Mouse (Mus musculus): ENCODE measurements at regions not wholly inside any gene's neighbourhood (a gene's known extent, or its start where the extent isn't known, plus 50 kb on each side); places are given as distances from the start of the nearest gene placed in this dataset.

- Histone ChIP-seq H3K4me3 (ENCODE audit: low read depth, low read length) (no peak overlapping the region), H3K36me3 (replicated peaks; ENCODE audit: control insufficient read depth, insufficient read depth, low read length) (no peaks in the 10 kb centered on the region), H3K27ac (ENCODE audit: low read depth) (no peak overlapping the region), H3K9ac (replicated peaks; ENCODE audit: low read depth, low read length) (no peak overlapping the region), H3K9me3 (replicated peaks; ENCODE audit: control insufficient read depth, low read length) (no peaks in the 10 kb centered on the region), H3K4me2 (ENCODE audit: low read depth, low read length) (no peak overlapping the region), H3K4me1 (ENCODE audit: control insufficient read depth, insufficient read depth) (no peaks in the 10 kb centered on the region), H3K27me3 (ENCODE audit: control insufficient read depth, insufficient read depth, low read length) (no peaks in the 10 kb centered on the region)
- WGBS: 50% methylated on average over 3 of the region's 3 CpGs
- DNase-seq (ENCODE audit: low spot score) (no peak), ATAC-seq (ENCODE audit: insufficient read depth, low read depth) (no peak)
- no peak for TF ChIP-seq EP300 (IDR thresholded peaks at IDR 0.05; ENCODE audit: low read depth)
- no peak for TF ChIP-seq CTCF (IDR thresholded peaks at IDR 0.05; ENCODE audit: low read depth)
Measured at GRCm38 (mm10) chr5:83741913-83742312, 386.9 kb upstream of the Tecrl start.

DNA sequence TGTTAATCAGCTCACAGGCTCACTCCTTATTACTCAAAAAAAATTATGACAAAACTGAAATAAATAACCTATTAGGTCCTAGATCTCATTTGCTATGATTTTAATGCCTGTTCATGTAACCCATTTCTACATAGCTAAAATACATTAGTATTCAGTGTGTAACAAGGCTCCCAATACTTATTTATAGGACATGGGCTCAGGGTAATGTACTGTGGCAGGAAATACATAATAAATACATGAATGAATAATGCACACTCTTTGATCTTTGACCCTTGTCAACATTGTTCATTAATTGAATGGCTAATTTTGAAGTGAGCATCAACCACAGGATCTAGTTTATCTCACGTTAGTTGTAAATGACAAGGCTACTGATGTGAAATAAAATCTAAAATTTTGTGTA, 340.4 kb upstream of the Tecrl start:
- H3K4me2 ChIP-seq (ENCODE audit: low read depth, low read length): no peak overlapping the region
- no peak for ATAC-seq (ENCODE audit: insufficient read depth, low read depth)
- no peaks in the 10 kb centered on the region for H3K9me3 ChIP-seq (replicated peaks; ENCODE audit: control insufficient read depth, low read length)
- no peak overlapping the region for H3K9ac ChIP-seq (replicated peaks; ENCODE audit: low read depth, low read length)
- WGBS: 60% methylated on average over 1 of the region's 1 CpGs
- no peak overlapping the region for H3K4me3 ChIP-seq (ENCODE audit: low read depth, low read length)
- H3K4me1 ChIP-seq (ENCODE audit: control insufficient read depth, insufficient read depth): no peaks in the 10 kb centered on the region
- H3K36me3 ChIP-seq (replicated peaks; ENCODE audit: control insufficient read depth, insufficient read depth, low read length): no peaks in the 10 kb centered on the region
- no peak for DNase-seq (ENCODE audit: low spot score)
- TF ChIP-seq EP300 (IDR thresholded peaks at IDR 0.05; ENCODE audit: low read depth) (no peak), CTCF (IDR thresholded peaks at IDR 0.05; ENCODE audit: low read depth) (no peak)
- no peak overlapping the region for H3K27ac ChIP-seq (ENCODE audit: low read depth)
- H3K27me3 ChIP-seq (ENCODE audit: control insufficient read depth, insufficient read depth, low read length): no peaks in the 10 kb centered on the region

DNA sequence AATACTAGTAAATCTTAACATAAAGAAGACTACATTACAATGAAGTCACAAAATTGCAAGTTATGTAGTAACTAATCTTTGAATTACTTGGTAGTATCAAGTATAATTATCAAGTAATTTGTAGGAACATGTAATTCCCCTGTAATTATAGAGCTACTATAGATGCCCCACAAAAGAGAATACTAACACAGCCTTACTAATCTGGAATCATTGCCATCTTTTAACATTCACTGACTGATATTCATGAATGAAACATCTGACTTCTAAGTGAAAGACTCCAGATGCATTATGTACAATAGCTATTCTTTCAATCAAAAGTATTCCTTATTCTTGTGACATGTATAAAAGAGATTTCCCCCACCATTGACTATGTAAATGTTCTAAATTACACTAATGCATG, 337.3 kb upstream of the Tecrl start:
- no peak for ATAC-seq (ENCODE audit: insufficient read depth, low read depth)

GRCm38 (mm10) chr5:83678373-83678772, 323.4 kb upstream of the Tecrl start:
- H3K27me3 ChIP-seq (ENCODE audit: control insufficient read depth, insufficient read depth, low read length): no peaks in the 10 kb centered on the region
- no peaks in the 10 kb centered on the region for H3K4me1 ChIP-seq (ENCODE audit: control insufficient read depth, insufficient read depth)
- H3K9me3 ChIP-seq (replicated peaks; ENCODE audit: control insufficient read depth, low read length): no peaks in the 10 kb centered on the region
- no peak overlapping the region for H3K4me2 ChIP-seq (ENCODE audit: low read depth, low read length)
- TF ChIP-seq EP300 (IDR thresholded peaks at IDR 0.05; ENCODE audit: low read depth): no peak
- TF ChIP-seq CTCF (IDR thresholded peaks at IDR 0.05; ENCODE audit: low read depth): no peak
- 65% methylated on average over 6 of the region's 6 CpGs for WGBS
- no peak overlapping the region for H3K27ac ChIP-seq (ENCODE audit: low read depth)
- no peak for DNase-seq (ENCODE audit: low spot score)
- ATAC-seq (ENCODE audit: insufficient read depth, low read depth): no peak
- H3K9ac ChIP-seq (replicated peaks; ENCODE audit: low read depth, low read length): no peak overlapping the region
- H3K4me3 ChIP-seq (ENCODE audit: low read depth, low read length): no peak overlapping the region
- H3K36me3 ChIP-seq (replicated peaks; ENCODE audit: control insufficient read depth, insufficient read depth, low read length): no peaks in the 10 kb centered on the region

More for the DNA sequence above, 337.3 kb upstream of the Tecrl start:
- no peak for TF ChIP-seq EP300 (IDR thresholded peaks at IDR 0.05; ENCODE audit: low read depth)
- no peak for TF ChIP-seq CTCF (IDR thresholded peaks at IDR 0.05; ENCODE audit: low read depth)
- no peaks in the 10 kb centered on the region for H3K27me3 ChIP-seq (ENCODE audit: control insufficient read depth, insufficient read depth, low read length)
- no peak overlapping the region for H3K27ac ChIP-seq (ENCODE audit: low read depth)
- no peaks in the 10 kb centered on the region for H3K4me1 ChIP-seq (ENCODE audit: control insufficient read depth, insufficient read depth)
- H3K9ac ChIP-seq (replicated peaks; ENCODE audit: low read depth, low read length): no peak overlapping the region
- H3K4me2 ChIP-seq (ENCODE audit: low read depth, low read length): no peak overlapping the region
- no peak for DNase-seq (ENCODE audit: low spot score)
- H3K9me3 ChIP-seq (replicated peaks; ENCODE audit: control insufficient read depth, low read length): no peaks in the 10 kb centered on the region
- H3K4me3 ChIP-seq (ENCODE audit: low read depth, low read length): no peak overlapping the region
- H3K36me3 ChIP-seq (replicated peaks; ENCODE audit: control insufficient read depth, insufficient read depth, low read length): no peaks in the 10 kb centered on the region

DNA sequence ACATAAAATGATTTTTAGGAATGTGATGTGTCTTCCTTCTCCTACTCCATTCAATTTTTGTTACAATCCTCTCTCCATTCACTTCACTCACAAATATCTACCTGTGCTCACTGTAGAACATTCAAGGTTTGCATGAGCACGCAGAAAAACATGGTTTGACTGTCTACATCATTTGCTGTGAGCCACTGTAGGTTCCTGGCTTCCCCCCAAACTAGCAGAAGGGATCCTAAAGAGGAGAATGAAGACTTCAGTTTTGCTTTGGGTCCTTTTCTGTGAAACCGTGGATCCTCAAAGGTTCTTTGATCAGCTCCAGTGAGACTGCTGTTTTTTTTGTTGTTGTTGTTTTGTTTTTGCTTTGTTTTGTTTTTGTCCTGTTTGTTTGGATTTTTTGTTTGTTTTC, 304.1 kb upstream of the Tecrl start:
- H3K4me3 ChIP-seq (ENCODE audit: low read depth, low read length): no peak overlapping the region
- no peak overlapping the region for H3K4me2 ChIP-seq (ENCODE audit: low read depth, low read length)
- H3K27me3 ChIP-seq (ENCODE audit: control insufficient read depth, insufficient read depth, low read length): no peaks in the 10 kb centered on the region
- no peaks in the 10 kb centered on the region for H3K4me1 ChIP-seq (ENCODE audit: control insufficient read depth, insufficient read depth)
- H3K27ac ChIP-seq (ENCODE audit: low read depth): no peak overlapping the region
- H3K36me3 ChIP-seq (replicated peaks; ENCODE audit: control insufficient read depth, insufficient read depth, low read length): no peaks in the 10 kb centered on the region
- 68% methylated on average over 2 of the region's 2 CpGs for WGBS
- DNase-seq (ENCODE audit: low spot score) (no peak), ATAC-seq (ENCODE audit: insufficient read depth, low read depth) (no peak)
- TF ChIP-seq CTCF (IDR thresholded peaks at IDR 0.05; ENCODE audit: low read depth): no peak
- TF ChIP-seq EP300 (IDR thresholded peaks at IDR 0.05; ENCODE audit: low read depth): no peak
- H3K9me3 ChIP-seq (replicated peaks; ENCODE audit: control insufficient read depth, low read length): no peaks in the 10 kb centered on the region
- no peak overlapping the region for H3K9ac ChIP-seq (replicated peaks; ENCODE audit: low read depth, low read length)

DNA sequence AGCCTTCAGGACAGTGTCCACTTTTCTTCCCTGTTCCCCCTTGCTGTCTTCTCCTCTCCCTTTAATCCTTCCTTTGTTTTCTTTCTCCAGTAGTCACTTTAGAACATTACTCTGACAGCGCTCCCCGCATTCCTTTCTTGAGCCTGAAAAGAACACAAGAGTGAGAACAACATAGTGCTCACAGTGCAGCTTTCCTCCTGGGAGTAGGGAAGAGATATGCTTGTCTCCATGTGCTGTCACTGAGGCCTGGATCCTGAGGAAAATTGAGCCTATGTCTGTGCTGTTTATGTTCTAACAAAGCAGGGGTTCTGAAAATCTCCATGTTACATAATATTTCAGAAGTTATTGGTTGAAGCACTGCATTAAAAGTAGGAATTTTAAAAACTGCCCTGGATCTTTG, 296.3 kb upstream of the Tecrl start:
- Histone ChIP-seq H3K4me2 (ENCODE audit: low read depth, low read length) (no peak overlapping the region), H3K4me3 (ENCODE audit: low read depth, low read length) (no peak overlapping the region), H3K27ac (ENCODE audit: low read depth) (no peak overlapping the region), H3K4me1 (ENCODE audit: control insufficient read depth, insufficient read depth) (no peaks in the 10 kb centered on the region), H3K27me3 (ENCODE audit: control insufficient read depth, insufficient read depth, low read length) (no peaks in the 10 kb centered on the region), H3K9me3 (replicated peaks; ENCODE audit: control insufficient read depth, low read length) (no peaks in the 10 kb centered on the region), H3K9ac (replicated peaks; ENCODE audit: low read depth, low read length) (no peak overlapping the region), H3K36me3 (replicated peaks; ENCODE audit: control insufficient read depth, insufficient read depth, low read length) (no peaks in the 10 kb centered on the region)
- TF ChIP-seq EP300 (IDR thresholded peaks at IDR 0.05; ENCODE audit: low read depth) (no peak), CTCF (IDR thresholded peaks at IDR 0.05; ENCODE audit: low read depth) (no peak)
- ATAC-seq (ENCODE audit: insufficient read depth, low read depth): no peak
- DNase-seq (ENCODE audit: low spot score): no peak
- 29% methylated on average over 2 of the region's 2 CpGs for WGBS

Data from heart, postnatal 0 days (tissue).